Mouse (Mus musculus): ENCODE results near the gene AI837181. TPM values are rescaled to one million over a fixed set of nuclear protein-coding genes. Genes with fewer than 3 reads are reported as not detected.

The AI837181 gene
- polyA plus RNA-seq, 1 experiment from 2014 or later, result 19.0 TPM

GRCm38 (mm10) chr19:5460465-5460911 is 35.5 kb downstream of the AI837181 start, which contains the start of gene Fibp:
Fibp (plus strand) TSS chr19:5460615.
- Histone ChIP-seq H3K9ac (peak within 1 kb of the TSS; percentile 82), H3K9me3 (replicated peaks) (no peaks in the 10 kb centered on the region), H3K27me3 (0 out of 2 replicates have a peak, but pooled peaks cover 6% of the 10 kb centered on the region), H3K4me2 (peak within 1 kb of the TSS; percentile 88), H3K4me1 (replicated peaks) (peaks cover 56% of the 10 kb centered on the region), H3K4me3 (replicated peaks) (peak within 1 kb of the TSS; percentile 75), H3K27ac (peak within 1 kb of the TSS; percentile 56; the same call in 1 of the 2 replicates), H3K36me3 (peaks cover 31% of the 10 kb centered on the region)
- under 1% methylated on average over 32 of the region's 32 CpGs for WGBS (ENCODE audit: insufficient replicate concordance)
- DNase-seq, result peak; percentile 80
- peak; percentile 72 for ATAC-seq (ENCODE audit: low read depth)

- Histone ChIP-seq H3K27me3 (0 out of 2 replicates have a peak, but pooled peaks cover 2% of the 10 kb centered on the region), H3K4me1 (replicated peaks) (peaks cover 47% of the 10 kb centered on the region), H3K4me3 (replicated peaks) (peak overlapping the region; percentile 75), H3K9ac (peak overlapping the region; percentile 82), H3K4me2 (peak overlapping the region; percentile 88), H3K36me3 (peaks cover 41% of the 10 kb centered on the region), H3K9me3 (replicated peaks) (no peaks in the 10 kb centered on the region), H3K27ac (no peak overlapping the region)
- DNase-seq (no peak), ATAC-seq (ENCODE audit: low read depth) (no peak)
- 79% methylated on average over 6 of the region's 6 CpGs for WGBS (ENCODE audit: insufficient replicate concordance)
Measured at GRCm38 (mm10) chr19:5461411-5461810, 36.5 kb downstream of the AI837181 start.

GRCm38 (mm10) chr19:5463212-5463611 is 38.3 kb downstream of the AI837181 start:
- Histone ChIP-seq H3K36me3 (peaks cover 53% of the 10 kb centered on the region), H3K4me2 (no peak overlapping the region), H3K27me3 (no peaks in the 10 kb centered on the region), H3K4me3 (replicated peaks) (no peak overlapping the region), H3K4me1 (replicated peaks) (peaks cover 33% of the 10 kb centered on the region), H3K9ac (no peak overlapping the region), H3K27ac (no peak overlapping the region), H3K9me3 (replicated peaks) (no peaks in the 10 kb centered on the region)
- DNase-seq (no peak), ATAC-seq (ENCODE audit: low read depth) (no peak)
- WGBS (ENCODE audit: insufficient replicate concordance), result 82% methylated on average over 9 of the region's 9 CpGs

DNA sequence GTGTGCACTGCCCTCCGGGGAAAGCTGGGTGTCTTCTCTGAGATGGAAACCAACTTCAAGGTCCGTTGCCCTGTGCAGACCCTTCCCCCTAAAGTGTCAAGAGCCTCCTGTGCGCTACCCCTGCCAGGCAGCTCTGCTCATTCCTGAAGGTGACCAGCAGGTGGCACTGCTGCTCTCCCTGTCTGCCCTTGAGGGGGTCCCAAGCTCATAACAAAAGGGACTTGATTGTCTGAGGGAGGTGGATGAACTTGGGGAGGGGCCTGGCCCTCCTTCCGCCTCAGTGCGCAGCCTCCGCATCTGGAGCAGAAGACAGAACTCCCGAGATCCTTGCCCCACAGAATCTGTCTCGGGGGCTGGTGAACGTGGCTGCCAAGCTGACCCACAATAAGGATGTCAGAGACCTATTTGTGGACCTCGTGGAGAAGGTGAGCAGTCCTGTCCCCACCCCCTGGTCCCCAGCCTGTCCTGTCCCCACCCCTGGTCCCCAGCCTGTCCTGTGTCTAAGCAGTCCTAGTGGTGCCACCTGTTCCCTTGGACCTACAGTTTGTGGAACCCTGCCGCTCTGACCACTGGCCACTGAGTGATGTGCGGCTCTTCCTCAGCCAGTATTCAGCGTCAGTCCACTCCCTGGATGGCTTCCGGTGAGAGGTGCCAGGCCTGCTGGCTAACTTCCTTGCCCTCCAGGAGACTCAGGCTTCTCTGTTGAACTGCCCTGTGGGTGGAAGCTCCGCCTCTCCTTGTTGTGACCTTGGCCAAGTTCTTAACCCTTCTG is 39.0 kb downstream of the AI837181 start:
- no peaks in the 10 kb centered on the region for H3K9me3 ChIP-seq (replicated peaks)
- WGBS (ENCODE audit: insufficient replicate concordance), result 63% methylated on average over 15 of the region's 15 CpGs
- H3K27ac ChIP-seq, result no peak overlapping the region
- ATAC-seq (ENCODE audit: low read depth) (no peak), DNase-seq (no peak)
- no peak overlapping the region for H3K4me3 ChIP-seq (replicated peaks)
- no peak overlapping the region for H3K4me2 ChIP-seq
- no peak overlapping the region for H3K9ac ChIP-seq
- H3K36me3 ChIP-seq, result peaks cover 53% of the 10 kb centered on the region
- peaks cover 34% of the 10 kb centered on the region for H3K4me1 ChIP-seq (replicated peaks)
- no peaks in the 10 kb centered on the region for H3K27me3 ChIP-seq

DNA sequence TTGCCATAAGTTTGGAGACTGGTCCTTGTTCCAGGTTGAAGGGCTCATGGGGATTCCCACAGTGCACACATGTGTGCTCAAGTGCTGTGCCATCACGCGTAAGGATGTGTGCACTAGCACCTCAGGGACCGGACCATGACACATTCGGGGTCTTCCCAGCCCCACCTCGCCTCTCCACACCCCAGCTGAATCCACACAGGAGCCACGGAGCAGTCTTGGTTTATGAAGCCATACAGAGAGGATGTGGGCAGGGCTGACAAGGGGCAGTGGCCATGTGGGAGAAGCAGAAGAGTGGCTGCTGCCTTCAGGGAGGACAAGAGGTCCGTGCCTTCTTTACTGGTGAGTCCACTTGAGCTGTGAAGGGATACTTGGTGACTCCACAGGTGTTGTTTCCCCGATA is 40.1 kb downstream of the AI837181 start:
- Histone ChIP-seq H3K4me1 (replicated peaks) (peaks cover 23% of the 10 kb centered on the region), H3K4me2 (no peak overlapping the region)
- WGBS (ENCODE audit: insufficient replicate concordance), result 83% methylated on average over 8 of the region's 8 CpGs

GRCm38 (mm10) chr19:5466916-5467500 is 42.1 kb downstream of the AI837181 start:
- Histone ChIP-seq H3K4me2 (no peak overlapping the region), H3K27ac (no peak overlapping the region), H3K9ac (no peak overlapping the region), H3K4me3 (replicated peaks) (no peak overlapping the region), H3K4me1 (replicated peaks) (peaks cover 9% of the 10 kb centered on the region; the same call in 1 of the 2 replicates), H3K27me3 (no peaks in the 10 kb centered on the region), H3K9me3 (replicated peaks) (no peaks in the 10 kb centered on the region), H3K36me3 (peaks cover 53% of the 10 kb centered on the region)
- no peak for ATAC-seq (ENCODE audit: low read depth)
- no peak for DNase-seq
- 65% methylated on average over 6 of the region's 6 CpGs for WGBS (ENCODE audit: insufficient replicate concordance)

More for the DNA sequence above, 40.1 kb downstream of the AI837181 start:
- DNase-seq (no peak), ATAC-seq (ENCODE audit: low read depth) (no peak)
- H3K36me3 ChIP-seq, result peaks cover 53% of the 10 kb centered on the region
- no peak overlapping the region for H3K4me3 ChIP-seq (replicated peaks)
- H3K9me3 ChIP-seq (replicated peaks), result no peaks in the 10 kb centered on the region
- H3K27ac ChIP-seq, result no peak overlapping the region
- no peaks in the 10 kb centered on the region for H3K27me3 ChIP-seq
- no peak overlapping the region for H3K9ac ChIP-seq

DNA sequence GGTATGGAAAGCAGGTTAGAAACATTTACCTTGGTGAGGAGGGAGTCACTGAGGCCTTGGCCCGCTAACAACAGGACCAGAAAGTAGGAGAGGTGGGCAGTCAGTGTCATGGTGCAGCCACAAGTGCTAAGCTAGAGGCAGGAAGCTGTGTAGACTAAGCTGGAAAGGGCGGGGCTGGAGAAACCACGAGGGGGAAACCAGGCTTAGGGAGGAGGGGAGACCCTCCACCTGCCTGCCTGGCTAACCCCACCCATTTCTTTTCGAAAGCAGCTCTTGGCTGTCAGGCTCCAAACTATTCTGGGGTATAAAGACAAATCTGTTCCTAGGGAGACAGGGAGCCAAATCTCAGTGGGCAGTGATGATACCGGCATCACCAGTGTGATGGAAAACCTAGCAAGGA is 43.4 kb downstream of the AI837181 start, which contains the start of gene Ctsw:
Gene Ctsw, minus strand, starts transcription at position 134 of the 400 bp plus-strand sequence.
- Histone ChIP-seq H3K4me1 (replicated peaks) (peaks cover 10% of the 10 kb centered on the region), H3K27ac (no peak within 1 kb of the TSS), H3K4me2 (no peak within 1 kb of the TSS), H3K27me3 (peaks cover 5% of the 10 kb centered on the region), H3K4me3 (replicated peaks) (no peak within 1 kb of the TSS), H3K9ac (no peak within 1 kb of the TSS), H3K9me3 (replicated peaks) (no peaks in the 10 kb centered on the region), H3K36me3 (peaks cover 42% of the 10 kb centered on the region)
- DNase-seq (no peak), ATAC-seq (ENCODE audit: low read depth) (no peak)
- 38% methylated on average over 5 of the region's 5 CpGs for WGBS (ENCODE audit: insufficient replicate concordance)

DNA sequence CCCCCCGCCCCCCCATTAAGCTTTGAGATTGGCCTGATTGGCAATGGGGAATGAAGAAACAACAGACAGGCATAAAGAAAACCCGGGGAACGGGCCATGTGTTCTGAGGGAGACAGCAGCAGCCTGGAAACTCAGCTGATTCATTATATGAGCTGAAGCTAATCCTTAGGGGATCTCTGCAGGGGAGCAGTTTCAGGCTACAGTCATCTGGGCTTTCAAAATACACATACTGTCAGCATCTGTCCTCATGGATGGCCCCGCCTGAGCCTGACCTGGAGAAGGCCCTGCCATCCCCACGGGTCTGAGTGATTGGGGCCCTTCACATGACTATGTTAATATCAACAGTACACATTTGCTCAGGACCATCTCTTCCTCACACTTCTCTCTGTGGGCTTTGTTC is 46.9 kb downstream of the AI837181 start:
- H3K9ac ChIP-seq, result no peak overlapping the region
- H3K27ac ChIP-seq, result no peak overlapping the region
- H3K9me3 ChIP-seq (replicated peaks), result no peaks in the 10 kb centered on the region
- H3K4me3 ChIP-seq (replicated peaks), result no peak overlapping the region
- ATAC-seq (ENCODE audit: low read depth), result no peak
- peaks cover 8% of the 10 kb centered on the region; the same call in 1 of the 2 replicates for H3K36me3 ChIP-seq
- no peak for DNase-seq
- 56% methylated on average over 5 of the region's 5 CpGs for WGBS (ENCODE audit: insufficient replicate concordance)
- H3K4me1 ChIP-seq (replicated peaks), result peaks cover 36% of the 10 kb centered on the region
- no peak overlapping the region for H3K4me2 ChIP-seq
- peaks cover 33% of the 10 kb centered on the region for H3K27me3 ChIP-seq

DNA sequence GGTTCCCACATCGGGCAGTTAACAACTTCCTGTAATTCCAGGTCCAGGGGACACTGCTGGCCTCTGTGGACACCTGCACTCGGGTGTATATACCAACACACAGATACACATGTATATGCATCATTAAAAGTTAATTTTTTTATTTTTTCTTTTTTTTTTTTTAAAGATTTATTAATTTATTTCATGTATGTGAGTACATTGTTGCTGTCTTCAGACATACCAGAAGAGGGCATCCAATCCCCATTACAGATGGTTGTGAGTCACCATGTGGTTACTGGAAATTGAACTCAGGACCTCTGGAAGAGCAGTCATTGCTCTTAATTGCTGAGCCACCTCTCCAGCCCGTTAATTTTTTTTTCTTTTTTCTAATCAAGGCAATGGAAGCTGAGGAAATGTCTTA is 47.9 kb downstream of the AI837181 start:
- H3K9ac ChIP-seq, result no peak overlapping the region
- WGBS (ENCODE audit: insufficient replicate concordance), result 48% methylated on average over 3 of the region's 3 CpGs
- H3K9me3 ChIP-seq (replicated peaks), result no peaks in the 10 kb centered on the region
- no peak overlapping the region for H3K4me2 ChIP-seq
- DNase-seq (no peak), ATAC-seq (ENCODE audit: low read depth) (no peak)
- H3K27me3 ChIP-seq, result peaks cover 36% of the 10 kb centered on the region
- no peaks in the 10 kb centered on the region for H3K36me3 ChIP-seq
- H3K27ac ChIP-seq, result no peak overlapping the region
- no peak overlapping the region for H3K4me3 ChIP-seq (replicated peaks)
- peaks cover 37% of the 10 kb centered on the region for H3K4me1 ChIP-seq (replicated peaks)

GRCm38 (mm10) chr19:5473720-5474119 is 48.8 kb downstream of the AI837181 start, which contains the start of gene Efemp2:
Efemp2 (plus strand) TSS chr19:5473954.
- H3K27me3 ChIP-seq, result peaks cover 36% of the 10 kb centered on the region
- peak within 1 kb of the TSS; percentile 60 for H3K27ac ChIP-seq
- H3K9ac ChIP-seq, result peak within 1 kb of the TSS; percentile 65
- H3K4me3 ChIP-seq (replicated peaks), result peak within 1 kb of the TSS; percentile 57
- ATAC-seq (ENCODE audit: low read depth), result peak; percentile 70
- no peaks in the 10 kb centered on the region for H3K36me3 ChIP-seq
- peaks cover 30% of the 10 kb centered on the region for H3K4me1 ChIP-seq (replicated peaks)
- peak; percentile 69 for DNase-seq
- H3K4me2 ChIP-seq, result peak within 1 kb of the TSS; percentile 77
- WGBS (ENCODE audit: insufficient replicate concordance), result 6% methylated on average over 22 of the region's 22 CpGs
- H3K9me3 ChIP-seq (replicated peaks), result no peaks in the 10 kb centered on the region

DNA sequence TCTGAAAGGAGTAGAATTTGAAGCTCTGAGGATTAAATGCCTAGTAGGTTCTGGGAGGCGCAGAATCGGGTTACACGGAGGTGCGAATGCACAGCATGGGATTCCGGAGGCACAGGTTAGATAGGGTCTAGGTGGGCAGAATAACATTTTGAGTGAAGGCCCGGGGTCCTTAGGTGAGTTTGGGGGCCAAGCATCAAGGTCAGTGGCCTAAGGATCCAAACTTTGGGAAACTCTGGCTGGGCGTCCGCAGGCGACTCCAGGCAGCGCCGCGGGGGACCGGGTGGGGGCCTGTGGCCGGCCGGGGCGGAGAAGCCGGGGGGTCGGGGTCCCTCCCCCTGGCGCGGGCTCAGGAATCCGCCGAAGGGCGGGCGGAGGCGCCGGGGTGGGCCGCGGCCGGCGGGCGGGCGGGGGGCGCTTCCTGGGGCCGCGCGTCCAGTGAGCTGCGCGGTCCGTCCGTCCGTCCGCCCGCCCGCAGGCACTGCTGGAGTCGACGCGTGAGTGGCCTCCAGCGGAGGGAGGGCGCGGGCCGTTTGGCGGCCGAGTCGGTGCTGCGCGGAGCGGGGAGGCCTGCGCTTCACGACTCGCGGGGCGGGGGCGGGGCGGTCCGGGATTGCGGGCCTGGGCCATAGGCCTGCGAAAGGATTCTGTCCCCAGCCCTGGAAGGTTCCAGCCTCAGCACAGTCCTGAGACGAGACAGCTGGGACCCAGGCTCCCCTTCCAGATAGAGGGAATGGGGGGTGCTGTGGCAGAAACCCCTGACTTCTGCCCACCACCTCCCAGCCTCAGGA is 49.5 kb downstream of the AI837181 start:
- Histone ChIP-seq H3K4me2 (peak overlapping the region; percentile 77), H3K9ac (peak overlapping the region; percentile 65), H3K4me3 (replicated peaks) (peak overlapping the region; percentile 57), H3K27ac (peak overlapping the region; percentile 60), H3K27me3 (peaks cover 36% of the 10 kb centered on the region), H3K9me3 (replicated peaks) (no peaks in the 10 kb centered on the region), H3K36me3 (no peaks in the 10 kb centered on the region), H3K4me1 (replicated peaks) (peaks cover 30% of the 10 kb centered on the region)
- 2% methylated on average over 52 of the region's 68 CpGs for WGBS (ENCODE audit: insufficient replicate concordance)
- no peak for DNase-seq
- peak; percentile 49 for ATAC-seq (ENCODE audit: low read depth)

All from liver, embryonic 13.5 days (tissue).